Mouse (Mus musculus) embryonic facial prominence, embryonic 12.5 days (tissue): ENCODE results near the gene Fbxl2. TPM values are rescaled to one million over a fixed set of nuclear protein-coding genes. Genes with fewer than 3 reads are reported as not detected.
A peak's percentile ranks its signal among the peaks of the same experiment; 100 is the strongest.

ENCODE experiments used
- ATAC-seq: fragments of 200-750 bp; cut with Nextera tagmentation; 2 replicates; pipeline ENCODE4 v1.8.0; 2017; ENCODE audit not compliant: insufficient number of reproducible peaks, insufficient read depth, low FRiP score, low TSS enrichment
- H3K27ac ChIP-seq: fragments of 300-500 bp; sonication (generic); 2 replicates; pipeline ENCODE4 v1.5.1; 2016; ENCODE audit warnings: mild to moderate bottlenecking
- H3K27me3 ChIP-seq: fragments of 300-500 bp; sonication (generic); 2 replicates; pipeline ENCODE4 v1.6.1; 2016; ENCODE audit warnings: mild to moderate bottlenecking, moderate library complexity
- H3K36me3 ChIP-seq: fragments of 300-500 bp; sonication (generic); 2 replicates; pipeline ENCODE4 v1.6.1; 2016; ENCODE audit warnings: mild to moderate bottlenecking
- H3K4me1 ChIP-seq: fragments of 300-500 bp; sonication (generic); 2 replicates; pipeline ENCODE4 v1.6.1; 2016
- H3K4me2 ChIP-seq: fragments of 300-500 bp; sonication (generic); replicated peaks from 2 replicates; pipeline ENCODE4 v1.6.1; 2016; ENCODE audit warnings: mild to moderate bottlenecking, moderate library complexity
- H3K4me3 ChIP-seq: fragments of 300-500 bp; sonication (generic); 2 replicates; pipeline ENCODE4 v1.5.1; 2016; ENCODE audit warnings: mild to moderate bottlenecking
- H3K9ac ChIP-seq: fragments of 300-500 bp; sonication (generic); 2 replicates; pipeline ENCODE4 v1.6.1; 2016; ENCODE audit warnings: mild to moderate bottlenecking, moderate library complexity
- H3K9me3 ChIP-seq: fragments of 300-500 bp; sonication (generic); 2 replicates; pipeline ENCODE4 v1.6.1; 2016; ENCODE audit warnings: mild to moderate bottlenecking, moderate library complexity
- WGBS: fragments of 180-500 bp; shearing (Covaris S2); methylation state at CpG from one replicate; pipeline ENCODE4 v1.1.7; 2016; 5-methylcytosine and 5-hydroxymethylcytosine counted together
- polyA plus RNA-seq: library from polyadenylated mRNA; unstranded; fragments of >200 nt; fragmentation: Nextera tagmentation; extraction: Ambion mirVana; gene quantifications from 2 replicates; pipeline ENCODE4 v1.2.1, GENCODE M21; 2016

Gene Fbxl2
- polyA plus RNA-seq, 1 experiment from 2014 or later: 8.3 TPM

GRCm38 (mm10) chr9:113982451-113982850 is 63.5 kb downstream of the Fbxl2 start:
- ATAC-seq: no peak
- Histone ChIP-seq H3K36me3 (peaks cover 15% of the 10 kb centered on the region), H3K4me1 (no peaks in the 10 kb centered on the region), H3K9ac (no peak overlapping the region), H3K27me3 (no peaks in the 10 kb centered on the region), H3K9me3 (no peaks in the 10 kb centered on the region), H3K4me2 (no peak overlapping the region), H3K27ac (no peak overlapping the region), H3K4me3 (no peak overlapping the region)
- WGBS: 83% methylated on average over 2 of the region's 2 CpGs

- Histone ChIP-seq H3K4me2 (no peak overlapping the region), H3K27ac (no peak overlapping the region), H3K4me1 (no peaks in the 10 kb centered on the region), H3K36me3 (peaks cover 21% of the 10 kb centered on the region), H3K9me3 (no peaks in the 10 kb centered on the region), H3K4me3 (no peak overlapping the region), H3K27me3 (no peaks in the 10 kb centered on the region), H3K9ac (no peak overlapping the region)
- 77% methylated on average over 16 of the region's 16 CpGs for WGBS
- ATAC-seq: no peak
Measured at GRCm38 (mm10) chr9:113981099-113981880, 64.7 kb downstream of the Fbxl2 start.

- Histone ChIP-seq H3K27me3 (no peaks in the 10 kb centered on the region), H3K36me3 (peaks cover 32% of the 10 kb centered on the region), H3K4me3 (no peak overlapping the region), H3K9ac (no peak overlapping the region), H3K4me2 (no peak overlapping the region), H3K4me1 (no peaks in the 10 kb centered on the region), H3K27ac (no peak overlapping the region), H3K9me3 (no peaks in the 10 kb centered on the region)
- 94% methylated on average over 13 of the region's 13 CpGs for WGBS
- ATAC-seq: no peak
Measured at GRCm38 (mm10) chr9:113979356-113979755, 66.6 kb downstream of the Fbxl2 start.

- Histone ChIP-seq H3K27ac (no peak overlapping the region), H3K9me3 (no peaks in the 10 kb centered on the region), H3K4me2 (no peak overlapping the region), H3K4me1 (no peaks in the 10 kb centered on the region), H3K36me3 (peaks cover 39% of the 10 kb centered on the region), H3K4me3 (no peak overlapping the region), H3K27me3 (no peaks in the 10 kb centered on the region), H3K9ac (no peak overlapping the region)
- ATAC-seq: 0 out of 2 replicates have a peak, but pooled peaks have one; percentile 7
- WGBS: 83% methylated on average over 7 of the region's 7 CpGs
Measured at GRCm38 (mm10) chr9:113978656-113979055, 67.3 kb downstream of the Fbxl2 start.

GRCm38 (mm10) chr9:113977225-113977840 is 68.7 kb downstream of the Fbxl2 start:
- Histone ChIP-seq H3K4me1 (no peaks in the 10 kb centered on the region), H3K4me2 (no peak overlapping the region), H3K27me3 (no peaks in the 10 kb centered on the region), H3K27ac (no peak overlapping the region), H3K9me3 (no peaks in the 10 kb centered on the region), H3K9ac (no peak overlapping the region), H3K4me3 (no peak overlapping the region), H3K36me3 (peaks cover 47% of the 10 kb centered on the region)
- ATAC-seq: no peak
- WGBS: 85% methylated on average over 11 of the region's 11 CpGs

- 93% methylated on average over 10 of the region's 10 CpGs for WGBS
- H3K4me2 ChIP-seq: no peak overlapping the region
- no peak overlapping the region for H3K9ac ChIP-seq
- no peak for ATAC-seq
- no peak overlapping the region for H3K27ac ChIP-seq
- no peaks in the 10 kb centered on the region for H3K4me1 ChIP-seq
- no peak overlapping the region for H3K4me3 ChIP-seq
- H3K9me3 ChIP-seq: no peaks in the 10 kb centered on the region
- peaks cover 51% of the 10 kb centered on the region for H3K36me3 ChIP-seq
- no peaks in the 10 kb centered on the region for H3K27me3 ChIP-seq
Measured at GRCm38 (mm10) chr9:113976264-113976663, 69.7 kb downstream of the Fbxl2 start.

- WGBS: 83% methylated on average over 7 of the region's 7 CpGs
- Histone ChIP-seq H3K27me3 (no peaks in the 10 kb centered on the region), H3K9ac (no peak overlapping the region), H3K4me1 (no peaks in the 10 kb centered on the region), H3K4me3 (no peak overlapping the region), H3K27ac (no peak overlapping the region), H3K36me3 (peaks cover 59% of the 10 kb centered on the region), H3K9me3 (no peaks in the 10 kb centered on the region), H3K4me2 (no peak overlapping the region)
- no peak for ATAC-seq
Measured at GRCm38 (mm10) chr9:113975442-113975841, 70.5 kb downstream of the Fbxl2 start.

- Histone ChIP-seq H3K4me1 (no peaks in the 10 kb centered on the region), H3K27ac (no peak overlapping the region), H3K36me3 (peaks cover 64% of the 10 kb centered on the region), H3K9me3 (no peaks in the 10 kb centered on the region), H3K4me2 (no peak overlapping the region), H3K27me3 (no peaks in the 10 kb centered on the region), H3K9ac (no peak overlapping the region), H3K4me3 (no peak overlapping the region)
- ATAC-seq: no peak
- WGBS: 94% methylated on average over 4 of the region's 4 CpGs
Measured at GRCm38 (mm10) chr9:113974945-113975344, 71.0 kb downstream of the Fbxl2 start.

- H3K36me3 ChIP-seq: peaks cover 64% of the 10 kb centered on the region
Measured at GRCm38 (mm10) chr9:113973857-113974256, 72.1 kb downstream of the Fbxl2 start.

GRCm38 (mm10) chr9:113971615-113972014 is 74.4 kb downstream of the Fbxl2 start:
- no peaks in the 10 kb centered on the region for H3K27me3 ChIP-seq
- H3K36me3 ChIP-seq: peaks cover 74% of the 10 kb centered on the region
- WGBS: 71% methylated on average over 8 of the region's 8 CpGs
- H3K4me2 ChIP-seq: no peak overlapping the region
- H3K9ac ChIP-seq: no peak overlapping the region
- H3K4me1 ChIP-seq: no peaks in the 10 kb centered on the region
- ATAC-seq: no peak
- no peak overlapping the region for H3K27ac ChIP-seq
- H3K4me3 ChIP-seq: no peak overlapping the region
- H3K9me3 ChIP-seq: no peaks in the 10 kb centered on the region

More at GRCm38 (mm10) chr9:113973857-113974256, 72.1 kb downstream of the Fbxl2 start:
- ATAC-seq: no peak
- H3K9me3 ChIP-seq: no peaks in the 10 kb centered on the region
- no peaks in the 10 kb centered on the region for H3K27me3 ChIP-seq
- no peak overlapping the region for H3K4me2 ChIP-seq
- 90% methylated on average over 4 of the region's 4 CpGs for WGBS
- no peak overlapping the region for H3K27ac ChIP-seq
- H3K4me1 ChIP-seq: no peaks in the 10 kb centered on the region
- H3K4me3 ChIP-seq: no peak overlapping the region
- H3K9ac ChIP-seq: no peak overlapping the region

- 94% methylated on average over 14 of the region's 14 CpGs for WGBS
- Histone ChIP-seq H3K4me1 (no peaks in the 10 kb centered on the region), H3K4me2 (no peak overlapping the region), H3K27ac (no peak overlapping the region), H3K36me3 (peaks cover 78% of the 10 kb centered on the region), H3K9ac (no peak overlapping the region), H3K4me3 (no peak overlapping the region), H3K27me3 (no peaks in the 10 kb centered on the region), H3K9me3 (no peaks in the 10 kb centered on the region)
- no peak for ATAC-seq
Measured at GRCm38 (mm10) chr9:113970041-113970440, 76.0 kb downstream of the Fbxl2 start.

- Histone ChIP-seq H3K36me3 (peaks cover 80% of the 10 kb centered on the region), H3K27ac (no peak overlapping the region), H3K27me3 (no peaks in the 10 kb centered on the region), H3K9ac (no peak overlapping the region), H3K4me3 (no peak overlapping the region), H3K4me2 (no peak overlapping the region), H3K9me3 (no peaks in the 10 kb centered on the region), H3K4me1 (no peaks in the 10 kb centered on the region)
- whole genome bisulfite sequencing: 96% methylated on average over 8 of the region's 8 CpGs
- ATAC-seq: no peak
Measured at GRCm38 (mm10) chr9:113969399-113969798, 76.6 kb downstream of the Fbxl2 start.
